Mouse (Mus musculus) embryonic fibroblast, embryonic 13.5 days (primary cell): ENCODE measurements around the gene Sh3pxd2b.

Experiments used
- CTCF ChIP-seq: IDR thresholded peaks from 2 replicates; pipeline ENCODE4 v1.5.1; 2011; ENCODE audit warnings: mild to moderate bottlenecking, control low read depth, low read length, moderate library complexity, borderline replicate concordance; ENCODE audit not compliant: insufficient read depth
- POLR2A ChIP-seq: IDR thresholded peaks from 2 replicates; pipeline ENCODE4 v1.6.1; 2011; ENCODE audit warnings: low read depth, mild to moderate bottlenecking, control low read depth, low read length, moderate library complexity

GRCm38 (mm10) chr11:32340476-32341473 is 6.8 kb upstream of the Sh3pxd2b start:
- TF ChIP-seq CTCF (peak; percentile 67; the same call in 1 of the 2 replicates), POLR2A (no peak)
